Mouse (Mus musculus) lung, adult 2 months (tissue): ENCODE data around the gene Ogg1. TPM values are rescaled to one million over a fixed set of nuclear protein-coding genes. Genes with fewer than 3 reads are reported as not detected.

Source experiments
- DNase-seq: peaks from one replicate; pipeline ENCODE4 v3.0.0; 2022
- H3K4me1 ChIP-seq: fragments of 200-500 bp; 2 replicates; pipeline ENCODE4 v1.6.1; 2011; ENCODE audit warnings: low read length; ENCODE audit not compliant: control insufficient read depth, insufficient read depth
- H3K4me3 ChIP-seq: fragments of 200-500 bp; replicated peaks from 2 replicates; pipeline ENCODE3; 2011; ENCODE audit warnings: low read depth, mild to moderate bottlenecking, control low read depth, low read length; ENCODE audit errors: extremely low read depth
- CTCF ChIP-seq: fragments of 200-500 bp; IDR thresholded peaks from 2 replicates; pipeline ENCODE4 v1.5.1; 2011; ENCODE audit warnings: mild to moderate bottlenecking, low read length, control low read depth; ENCODE audit not compliant: insufficient read depth
- POLR2A ChIP-seq: fragments of 200-500 bp; IDR thresholded peaks from 2 replicates; pipeline ENCODE4 v1.6.1; 2011; ENCODE audit warnings: low read depth, mild to moderate bottlenecking, control low read depth, low read length, borderline replicate concordance; ENCODE audit errors: extremely low read depth
- WGBS: fragments of 180-500 bp; shearing (Covaris S2); methylation state at CpG from one replicate; pipeline ENCODE4 v1.1.7; 2018; 5-methylcytosine and 5-hydroxymethylcytosine counted together
- polyA plus RNA-seq: library from polyadenylated mRNA; depleted of rRNA; stranded (reverse); fragments of >200 nt; gene quantifications from 2 replicates; pipeline ENCODE4 v1.2.3, GENCODE M21; 2012; rRNA removed

The Ogg1 gene
- polyA plus RNA-seq = 18.9 and 23.9 TPM in 2 replicates

GRCm38 (mm10) chr6:113326533-113327315, at the start of gene Ogg1:
TSS of gene Ogg1 (plus strand) at chr6:113326972.
- TF ChIP-seq POLR2A (peak; percentile 89; the same call in 1 of the 2 replicates), CTCF (no peak)
- under 1% methylated on average over 52 of the region's 52 CpGs for WGBS

GRCm38 (mm10) chr6:113281676-113282075, 45.1 kb upstream of the Ogg1 start:
- 63% methylated on average over 6 of the region's 6 CpGs for WGBS
- 0 out of 2 replicates have a peak, but pooled peaks cover 2% of the 10 kb centered on the region for H3K4me1 ChIP-seq
- no peak for TF ChIP-seq CTCF
- no peak for TF ChIP-seq POLR2A
- no peak overlapping the region for H3K4me3 ChIP-seq
- no peak for DNase-seq

More at GRCm38 (mm10) chr6:113326533-113327315, at the start of gene Ogg1:
- DNase-seq = peak; percentile 96
- Histone ChIP-seq H3K4me3 (peak within 1 kb of the TSS; percentile 86), H3K4me1 (peaks cover 3% of the 10 kb centered on the region)

GRCm38 (mm10) chr6:113282101-113282802, 44.5 kb upstream of the Ogg1 start, which contains the start of gene Cpne9:
TSS of gene Cpne9 (plus strand) at chr6:113282307.
- DNase-seq = no peak

GRCm38 (mm10) chr6:113282969-113283368, 43.8 kb upstream of the Ogg1 start:
- Histone ChIP-seq H3K4me1 (0 out of 2 replicates have a peak, but pooled peaks cover 2% of the 10 kb centered on the region), H3K4me3 (no peak overlapping the region)
- DNase-seq = peak; percentile 7
- no peak for TF ChIP-seq POLR2A
- WGBS = 3% methylated on average over 22 of the region's 22 CpGs

More at GRCm38 (mm10) chr6:113282101-113282802, 44.5 kb upstream of the Ogg1 start, which contains the start of gene Cpne9:
- TF ChIP-seq CTCF = no peak
- TF ChIP-seq POLR2A = no peak
- H3K4me3 ChIP-seq = no peak within 1 kb of the TSS
- WGBS = 4% methylated on average over 37 of the region's 37 CpGs
- 0 out of 2 replicates have a peak, but pooled peaks cover 2% of the 10 kb centered on the region for H3K4me1 ChIP-seq

GRCm38 (mm10) chr6:113283500-113283899, 43.3 kb upstream of the Ogg1 start:
- Histone ChIP-seq H3K4me1 (0 out of 2 replicates have a peak, but pooled peaks cover 2% of the 10 kb centered on the region), H3K4me3 (no peak overlapping the region)
- DNase-seq = no peak
- WGBS = 11% methylated on average over 6 of the region's 6 CpGs
- TF ChIP-seq POLR2A = no peak
- TF ChIP-seq CTCF = no peak

GRCm38 (mm10) chr6:113284931-113285330, 41.8 kb upstream of the Ogg1 start:
- TF ChIP-seq POLR2A (no peak), CTCF (no peak)

GRCm38 (mm10) chr6:113286316-113286715, 40.5 kb upstream of the Ogg1 start:
- WGBS = 54% methylated on average over 1 of the region's 1 CpGs
- Histone ChIP-seq H3K4me1 (0 out of 2 replicates have a peak, but pooled peaks cover 2% of the 10 kb centered on the region), H3K4me3 (no peak overlapping the region)
- no peak for TF ChIP-seq POLR2A
- TF ChIP-seq CTCF = no peak
- DNase-seq = no peak

More at GRCm38 (mm10) chr6:113284931-113285330, 41.8 kb upstream of the Ogg1 start:
- WGBS = 63% methylated on average over 3 of the region's 3 CpGs
- no peak for DNase-seq
- H3K4me1 ChIP-seq = 0 out of 2 replicates have a peak, but pooled peaks cover 2% of the 10 kb centered on the region
- no peak overlapping the region for H3K4me3 ChIP-seq

- TF ChIP-seq CTCF (no peak), POLR2A (no peak)
- WGBS = 69% methylated on average over 4 of the region's 4 CpGs
- no peak for DNase-seq
- Histone ChIP-seq H3K4me3 (no peak overlapping the region), H3K4me1 (0 out of 2 replicates have a peak, but pooled peaks cover 2% of the 10 kb centered on the region)
Measured at GRCm38 (mm10) chr6:113287236-113287635, 39.5 kb upstream of the Ogg1 start.

GRCm38 (mm10) chr6:113289346-113289745, 37.4 kb upstream of the Ogg1 start:
- DNase-seq = no peak
- no peak for TF ChIP-seq CTCF
- no peak for TF ChIP-seq POLR2A
- WGBS = 87% methylated on average over 15 of the region's 15 CpGs
- no peaks in the 10 kb centered on the region for H3K4me1 ChIP-seq
- H3K4me3 ChIP-seq = no peak overlapping the region
